Mouse (Mus musculus) induced T-regulatory cell, adult 2 months (primary cell): ENCODE results near the gene Noa1.

Experiments used
- DNase-seq: peaks from one replicate; pipeline ENCODE4 v3.0.0-alpha.2; 2012; ENCODE audit warnings: low read depth

The Noa1 gene

DNA sequence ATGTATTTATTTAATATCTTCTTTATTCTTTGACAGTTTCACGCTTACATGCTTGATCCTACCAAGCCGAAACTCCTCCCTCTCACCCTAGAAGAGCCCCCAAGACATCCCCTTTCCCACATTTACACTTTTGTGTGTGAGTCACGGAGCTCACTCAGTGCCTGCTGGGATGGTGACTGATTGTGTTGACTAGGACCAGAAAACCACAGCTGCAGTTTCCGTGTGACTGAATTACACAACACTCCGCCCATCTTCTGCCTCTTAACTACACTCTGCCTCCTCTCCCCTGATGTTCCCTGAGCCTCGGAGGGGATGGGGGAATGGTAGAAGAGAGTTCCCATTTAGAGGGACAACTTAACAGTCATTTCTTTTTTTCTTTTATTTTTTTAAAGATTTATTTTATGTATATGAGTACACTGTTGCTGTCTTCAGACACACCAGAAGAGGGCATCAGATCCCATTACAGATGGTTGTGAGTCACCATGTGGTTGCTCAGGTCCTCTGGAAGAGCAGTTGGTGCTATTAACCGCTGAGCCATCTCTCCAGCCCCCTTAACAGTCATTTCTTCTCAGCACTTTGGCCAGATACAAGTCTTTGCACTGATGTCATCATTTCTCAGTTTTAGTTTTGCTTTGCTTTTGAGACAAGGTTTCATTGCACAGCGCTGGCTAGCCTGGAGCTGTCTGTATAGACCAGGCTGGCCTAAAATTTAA is 57.6 kb downstream of the Noa1 start:
- DNase-seq, result peak; percentile 76

DNA sequence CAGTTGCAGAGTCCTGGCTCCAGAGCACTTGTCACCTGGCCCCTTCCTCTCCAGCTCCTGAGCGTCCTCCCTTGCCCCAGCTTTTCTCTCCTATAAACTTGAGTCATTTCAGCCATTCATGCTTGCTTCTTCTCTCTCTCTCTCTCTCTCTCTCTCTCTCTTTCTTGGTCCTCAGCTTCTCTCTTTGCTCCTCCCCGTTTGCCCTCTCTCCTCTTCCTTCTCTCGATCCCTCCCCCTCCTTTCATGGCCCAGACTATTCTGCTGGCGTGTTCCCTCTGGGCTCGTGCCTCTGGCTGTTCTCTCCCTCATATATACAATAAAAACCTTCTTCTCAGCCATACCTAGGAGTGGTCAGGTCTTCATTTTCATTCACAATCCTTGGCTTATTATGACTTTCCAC is 58.2 kb downstream of the Noa1 start:
- DNase-seq, result peak; percentile 53

DNA sequence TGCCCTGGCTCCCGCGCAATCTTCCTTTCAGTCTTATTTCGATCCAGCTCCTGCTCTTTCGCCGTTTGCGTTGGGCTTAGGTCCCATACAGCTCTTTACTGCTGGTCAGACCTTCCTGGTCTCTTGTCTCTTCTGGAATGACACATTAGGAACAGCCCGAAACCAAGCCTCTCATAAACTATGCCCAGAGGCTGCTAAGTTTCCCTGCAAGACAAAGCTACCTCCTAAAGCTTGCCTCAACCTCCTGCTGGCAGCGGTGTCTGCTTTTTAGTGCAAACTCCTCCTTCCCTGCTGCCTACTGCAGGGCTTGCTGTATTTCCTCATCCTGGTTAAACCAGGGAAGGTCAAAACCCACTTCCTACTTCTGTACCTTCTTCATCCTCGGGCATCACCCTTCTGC is 59.8 kb downstream of the Noa1 start:
- no peak for DNase-seq

DNA sequence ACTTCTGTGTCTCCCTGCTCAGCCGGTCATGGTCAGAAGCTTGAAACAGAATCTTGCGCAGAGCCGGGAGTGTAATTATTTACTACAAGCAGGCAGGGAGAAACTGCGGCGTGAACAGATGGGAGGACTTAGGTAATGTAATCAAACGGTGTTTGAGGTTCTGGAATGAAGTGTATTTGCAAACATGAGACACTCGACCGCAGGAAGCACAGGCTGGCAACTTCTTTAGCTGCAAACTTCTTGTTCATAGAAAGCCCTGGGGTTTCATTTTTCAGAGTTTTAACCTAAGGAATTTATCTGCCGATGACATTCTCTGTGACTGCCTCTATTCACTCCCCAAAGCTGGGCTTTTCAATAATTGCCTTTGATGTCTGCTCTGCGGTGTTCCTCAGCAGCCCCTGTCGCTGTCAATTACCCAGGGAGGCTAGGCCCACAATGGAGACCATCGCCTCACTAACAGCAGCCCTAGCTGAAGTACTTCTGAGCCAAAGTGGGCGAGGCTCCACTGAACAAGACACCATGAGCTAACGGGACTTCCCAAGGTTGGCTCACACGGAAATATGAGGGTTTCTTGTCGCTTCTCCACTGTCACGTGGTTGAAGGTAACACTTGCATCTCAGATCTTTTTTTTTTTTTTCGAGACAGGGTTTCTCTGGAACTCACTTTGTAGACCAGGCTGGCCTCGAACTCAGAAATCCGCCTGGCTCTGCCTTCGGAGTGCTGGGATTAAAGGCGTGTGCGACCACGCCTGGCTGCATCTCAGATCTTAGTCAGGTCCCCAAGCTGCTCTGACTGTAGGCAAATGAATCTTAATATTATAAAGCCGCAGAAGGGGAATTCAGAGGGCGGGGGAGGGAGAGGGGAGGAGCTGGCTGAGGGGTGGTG is 63.9 kb downstream of the Noa1 start:
- DNase-seq, result peak; percentile 92

DNA sequence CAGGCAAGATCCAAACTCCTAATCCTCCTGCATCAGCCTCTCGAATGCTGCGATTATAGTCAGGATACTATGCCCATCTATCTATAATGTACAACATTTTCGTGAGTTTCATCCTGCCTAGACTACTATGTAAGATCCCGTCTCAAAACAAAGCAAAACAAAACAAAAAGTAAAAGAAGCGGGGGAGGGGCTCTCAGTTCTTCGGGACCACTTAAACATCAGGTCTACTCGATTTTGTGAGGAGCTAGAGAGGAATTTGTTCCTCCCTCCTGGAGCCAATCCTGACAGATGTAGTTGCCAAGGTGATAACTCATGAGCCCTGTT is 64.5 kb downstream of the Noa1 start:
- peak; percentile 82 for DNase-seq

DNA sequence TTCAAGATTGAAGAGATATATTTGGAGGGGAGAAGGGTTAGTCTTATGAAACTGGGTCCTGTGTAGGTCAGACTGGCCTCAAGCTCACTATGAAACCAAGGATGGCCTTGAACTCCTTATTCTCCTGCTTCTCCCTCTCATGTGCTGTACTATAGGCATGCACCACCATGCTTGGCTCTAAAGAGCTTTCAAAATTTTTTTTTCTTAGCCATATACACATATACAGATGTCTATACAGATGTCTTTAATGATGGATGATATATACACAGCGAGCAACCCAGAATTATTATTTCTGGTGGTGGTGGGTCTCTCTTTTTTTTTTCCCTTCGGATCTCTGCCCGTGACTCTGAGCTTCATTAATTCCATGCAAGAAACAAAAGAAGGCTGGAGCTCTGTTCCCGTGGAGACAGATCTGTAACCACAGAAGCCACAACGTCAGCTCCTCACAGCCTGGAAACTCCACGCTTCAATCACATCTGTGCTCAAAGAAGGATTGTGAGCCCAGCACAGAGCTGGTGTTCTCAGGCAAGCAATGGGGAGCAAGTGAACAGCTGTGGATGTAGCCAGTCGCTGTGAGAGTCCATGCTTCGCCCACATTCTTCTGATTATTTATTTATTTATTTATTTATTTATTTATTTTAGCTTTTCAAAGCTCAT is 65.4 kb downstream of the Noa1 start:
- DNase-seq, result peak; percentile 47
